Mouse (Mus musculus) megakaryocyte, embryonic 14.5 days (primary cell): ENCODE data around the gene Prtn3. TPM values are rescaled to one million over a fixed set of nuclear protein-coding genes. Genes with fewer than 3 reads are reported as not detected.

Source experiments
- H3K27me3 ChIP-seq: replicated peaks from 2 replicates; pipeline ENCODE3; 2012; ENCODE audit warnings: inconsistent platforms
- H3K36me3 ChIP-seq: replicated peaks from 2 replicates; pipeline ENCODE3; 2012; ENCODE audit warnings: low read length, inconsistent platforms, mixed read lengths
- H3K4me1 ChIP-seq: 2 replicates; pipeline ENCODE4 v1.6.1; 2012; ENCODE audit warnings: inconsistent platforms
- H3K4me3 ChIP-seq: replicated peaks from 2 replicates; pipeline ENCODE3; 2012; ENCODE audit warnings: moderate library complexity, mild to moderate bottlenecking, inconsistent platforms
- H3K9me3 ChIP-seq: 2 replicates; pipeline ENCODE4 v1.6.1; 2012; ENCODE audit warnings: inconsistent platforms
- FLI1 ChIP-seq: IDR thresholded peaks from 2 replicates; pipeline ENCODE4 v1.6.1; 2012; ENCODE audit warnings: low read length, inconsistent platforms, mixed read lengths
- GATA1 ChIP-seq: IDR thresholded peaks from 3 replicates; pipeline ENCODE4 v1.6.1; 2012; ENCODE audit warnings: mixed read lengths, low read length, inconsistent platforms, borderline replicate concordance
- polyA plus RNA-seq: library from polyadenylated mRNA; stranded (reverse); fragments of >175 nt; gene quantifications from 2 replicates; pipeline ENCODE4 v1.2.3, GENCODE M21; 2012; ENCODE audit warnings: low replicate concordance; ENCODE audit not compliant: insufficient read depth

Prtn3 gene
- polyA plus RNA-seq, 1 experiment = 434 TPM

DNA sequence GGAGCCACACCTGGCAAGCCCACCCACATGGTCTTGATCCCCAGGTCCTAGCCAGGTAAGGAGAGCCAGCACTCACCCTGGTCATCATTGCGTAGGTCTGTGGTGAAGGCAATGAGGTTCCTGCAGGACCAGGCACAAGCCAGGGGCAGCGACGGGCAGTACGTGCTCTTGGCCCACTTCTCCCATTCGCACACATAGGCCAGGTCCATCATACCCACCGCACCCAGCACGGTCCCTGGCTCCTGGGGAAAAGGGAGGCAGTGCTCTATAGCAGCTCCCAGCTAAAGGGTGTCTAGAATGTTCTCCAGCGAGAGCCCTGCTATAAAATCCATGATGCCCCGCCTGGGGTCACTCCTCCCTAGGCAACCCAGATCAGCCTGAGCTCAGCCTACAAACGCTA is 33.1 kb downstream of the Prtn3 start:
- H3K4me3 ChIP-seq = peak overlapping the region; percentile 71
- H3K27me3 ChIP-seq = no peaks in the 10 kb centered on the region
- no peaks in the 10 kb centered on the region; the same call in 1 of the 2 replicates for H3K9me3 ChIP-seq
- TF ChIP-seq GATA1 (no peak), FLI1 (no peak)
- H3K36me3 ChIP-seq = peaks cover 77% of the 10 kb centered on the region
- peaks cover 54% of the 10 kb centered on the region for H3K4me1 ChIP-seq

DNA sequence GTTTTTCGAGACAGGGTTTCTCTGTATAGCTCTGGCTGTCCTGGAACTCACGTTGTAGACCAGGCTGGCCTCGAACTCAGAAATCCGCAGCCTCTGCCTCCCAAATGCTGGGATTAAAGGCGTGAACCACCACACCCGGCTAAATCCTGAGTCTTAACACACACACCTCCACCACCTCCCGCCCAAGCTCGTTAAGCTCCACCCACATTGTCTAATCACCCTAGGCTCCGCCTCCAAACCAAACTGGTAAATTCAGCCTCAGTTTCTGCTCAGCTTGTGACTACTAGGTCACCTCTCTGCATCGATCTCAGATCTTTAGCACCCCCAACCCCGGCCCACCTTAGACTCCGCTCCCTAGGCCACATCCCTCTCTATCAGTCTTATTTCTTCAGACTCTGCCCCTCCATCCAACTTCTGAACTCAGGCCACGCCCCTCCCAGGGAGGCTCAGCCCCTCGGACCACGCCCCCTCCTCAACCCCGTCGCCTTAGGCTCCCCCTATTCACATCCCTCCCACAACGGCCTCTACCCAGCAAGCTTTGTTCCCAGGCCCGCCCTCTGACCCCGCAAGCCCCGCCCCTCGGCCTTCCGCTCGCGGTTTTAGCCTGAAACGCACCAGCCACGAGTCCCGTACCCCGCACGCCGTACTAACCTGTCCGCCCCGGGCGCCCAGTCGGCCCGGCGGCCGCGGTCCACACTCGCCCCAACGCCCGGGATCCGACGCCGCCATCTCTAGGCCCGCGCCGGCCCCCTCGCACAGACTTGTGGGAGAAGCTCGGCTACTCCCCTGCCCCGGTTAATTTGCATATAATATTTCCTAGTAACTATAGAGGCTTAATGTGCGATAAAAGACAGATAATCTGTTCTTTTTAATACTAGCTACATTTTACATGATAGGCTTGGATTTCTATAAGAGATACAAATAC is 34.2 kb downstream of the Prtn3 start, which contains the start of gene Med16:
TSS of gene Med16 (minus strand) at position 757 of the 925 bp plus-strand sequence.
- peaks cover 58% of the 10 kb centered on the region for H3K4me1 ChIP-seq
- peaks cover 77% of the 10 kb centered on the region for H3K36me3 ChIP-seq
- H3K27me3 ChIP-seq = no peaks in the 10 kb centered on the region
- H3K9me3 ChIP-seq = no peaks in the 10 kb centered on the region; the same call in 1 of the 2 replicates
- H3K4me3 ChIP-seq = peak within 1 kb of the TSS; percentile 94
- TF ChIP-seq FLI1 (no peak), GATA1 (no peak)

DNA sequence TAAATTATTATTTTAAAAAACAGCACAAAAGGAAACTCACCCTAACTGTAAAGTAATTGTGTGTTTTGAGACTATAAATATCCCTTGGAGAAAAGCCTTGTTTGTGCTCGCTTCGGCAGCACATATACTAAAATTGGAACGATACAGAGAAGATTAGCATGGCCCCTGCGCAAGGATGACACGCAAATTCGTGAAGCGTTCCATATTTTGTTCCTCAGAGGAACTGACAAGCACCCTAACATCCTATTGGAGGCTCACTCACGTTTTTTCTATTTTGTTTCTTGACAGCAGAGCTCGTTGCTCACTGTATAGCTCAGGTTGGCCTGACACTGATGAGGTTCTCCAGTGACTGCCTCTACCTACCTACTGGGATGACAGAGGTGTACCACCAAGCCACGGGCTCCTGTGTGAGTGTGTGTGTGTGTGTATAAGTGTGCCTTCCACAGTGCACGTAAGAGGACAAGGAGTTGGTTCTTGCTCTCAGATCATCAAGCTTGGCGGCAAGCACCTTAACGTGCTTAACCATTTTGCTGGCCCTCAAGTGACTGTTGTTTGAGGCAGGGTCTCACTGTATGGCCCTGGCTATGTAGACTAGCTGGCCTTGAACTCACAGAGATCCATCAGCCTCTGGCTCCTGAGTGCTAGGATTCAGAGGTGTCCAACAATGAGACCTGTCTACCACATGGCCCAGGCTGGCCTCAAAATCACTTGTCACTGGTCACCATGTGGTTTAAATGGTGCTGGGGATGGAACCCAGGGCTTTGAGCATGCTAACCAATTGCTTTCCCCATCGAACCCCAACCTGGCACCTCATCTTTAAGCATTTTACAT is 35.0 kb downstream of the Prtn3 start:
- H3K4me1 ChIP-seq = peaks cover 67% of the 10 kb centered on the region
- peaks cover 79% of the 10 kb centered on the region for H3K36me3 ChIP-seq
- H3K9me3 ChIP-seq = no peaks in the 10 kb centered on the region; the same call in 1 of the 2 replicates
- no peaks in the 10 kb centered on the region for H3K27me3 ChIP-seq
- TF ChIP-seq GATA1 (no peak), FLI1 (no peak)
- H3K4me3 ChIP-seq = peak overlapping the region; percentile 94

DNA sequence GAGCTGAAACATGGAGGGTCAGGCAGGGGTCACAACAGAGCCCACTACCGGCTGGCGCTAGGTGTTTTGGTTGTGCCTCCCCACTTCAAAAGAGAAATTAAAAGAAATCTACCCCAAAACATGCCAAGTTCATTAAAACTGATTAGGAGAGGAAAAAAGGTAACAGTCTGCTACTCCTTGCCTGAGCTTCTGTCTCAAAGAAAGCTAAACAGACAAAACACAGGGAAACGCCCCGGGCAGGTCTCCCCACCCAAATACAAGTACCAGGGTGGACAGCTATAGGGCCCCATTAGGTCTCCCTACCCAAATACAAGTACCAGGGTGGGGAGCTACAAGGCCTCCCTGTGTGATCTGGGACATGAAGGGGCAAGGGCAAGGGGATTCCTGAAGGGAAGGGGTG is 36.3 kb downstream of the Prtn3 start, which contains the start of gene Gm26602:
TSS of gene Gm26602 (plus strand) at position 301 of the 400 bp plus-strand sequence.
- TF ChIP-seq GATA1 (no peak), FLI1 (no peak)
- Histone ChIP-seq H3K4me3 (peak within 1 kb of the TSS; percentile 94), H3K9me3 (no peaks in the 10 kb centered on the region), H3K4me1 (peaks cover 80% of the 10 kb centered on the region), H3K27me3 (no peaks in the 10 kb centered on the region), H3K36me3 (peaks cover 73% of the 10 kb centered on the region)

DNA sequence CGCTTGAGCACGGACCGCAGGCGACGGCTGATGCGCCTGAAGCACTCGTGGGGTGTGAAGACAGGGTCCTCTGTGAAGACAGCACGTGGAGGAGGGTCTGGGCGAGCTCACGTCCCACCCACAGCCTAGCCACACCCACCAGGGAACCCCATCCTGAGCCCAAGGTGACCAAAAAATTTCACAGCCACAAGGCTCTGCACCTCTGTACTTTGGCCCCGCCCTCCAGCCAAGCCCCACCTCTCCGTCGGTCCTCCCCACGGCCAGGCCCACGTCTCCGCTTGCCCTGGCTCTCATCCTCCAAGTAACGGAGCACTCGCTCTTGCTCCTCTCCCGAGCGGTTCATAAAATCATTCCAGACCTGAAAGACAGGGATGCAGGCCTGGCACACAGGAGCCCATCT is 38.1 kb downstream of the Prtn3 start:
- Histone ChIP-seq H3K36me3 (peaks cover 55% of the 10 kb centered on the region), H3K27me3 (no peaks in the 10 kb centered on the region), H3K4me3 (peak overlapping the region; percentile 56), H3K9me3 (no peaks in the 10 kb centered on the region), H3K4me1 (peaks cover 78% of the 10 kb centered on the region)
- TF ChIP-seq GATA1 (no peak), FLI1 (no peak)

DNA sequence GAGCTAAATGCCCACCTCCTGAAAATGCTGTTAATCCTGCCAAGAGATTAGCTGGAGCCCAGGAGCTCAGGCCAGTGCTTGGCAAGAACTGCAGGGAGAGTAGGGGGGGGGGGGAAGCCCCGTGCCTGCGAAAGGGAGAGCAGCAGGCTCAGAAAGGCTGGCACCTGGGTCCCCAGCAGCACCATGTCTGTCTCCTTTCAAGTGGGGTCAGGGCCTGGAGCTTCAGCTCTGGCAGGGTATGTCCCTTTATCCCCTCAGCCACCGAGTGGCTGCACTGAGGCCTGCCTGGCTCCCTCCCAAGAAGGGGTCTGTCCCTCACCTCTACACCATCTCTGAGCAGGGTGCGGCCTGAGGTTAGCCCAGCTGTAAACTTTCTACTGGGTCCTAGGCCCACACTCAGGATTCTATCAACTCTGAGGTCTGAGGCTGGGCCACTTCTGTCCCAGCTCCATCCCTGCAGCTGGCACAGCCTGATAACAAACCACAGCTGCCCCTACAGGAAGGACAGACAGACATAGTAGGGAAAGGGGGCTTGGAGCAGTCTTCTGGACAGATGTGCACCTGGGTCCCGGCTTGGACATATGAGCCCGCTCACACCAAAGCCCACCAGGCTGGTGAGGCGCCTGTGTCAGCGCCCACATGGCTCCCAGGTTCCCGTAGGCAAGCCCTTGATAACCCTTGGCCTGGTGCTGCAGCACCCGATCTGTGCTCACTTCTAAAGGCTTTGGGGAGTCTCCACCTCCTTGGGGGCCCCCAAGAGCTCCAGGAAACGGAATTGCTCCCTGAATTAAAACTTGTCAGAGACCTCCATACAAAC is 40.1 kb downstream of the Prtn3 start:
- Histone ChIP-seq H3K4me1 (peaks cover 91% of the 10 kb centered on the region), H3K36me3 (peaks cover 52% of the 10 kb centered on the region), H3K4me3 (peak overlapping the region; percentile 98), H3K9me3 (no peaks in the 10 kb centered on the region), H3K27me3 (no peaks in the 10 kb centered on the region)
- TF ChIP-seq FLI1 = no peak
- peak; percentile 75; the same call in 1 of the 3 replicates for TF ChIP-seq GATA1

- TF ChIP-seq FLI1 = no peak
- TF ChIP-seq GATA1 = no peak
- Histone ChIP-seq H3K27me3 (peaks cover 2% of the 10 kb centered on the region), H3K36me3 (peaks cover 45% of the 10 kb centered on the region), H3K4me3 (peak overlapping the region; percentile 98), H3K9me3 (no peaks in the 10 kb centered on the region), H3K4me1 (peaks cover 90% of the 10 kb centered on the region)
These were observed 40.8 kb downstream of the Prtn3 start for GRCm38 (mm10) chr10:79914948-79915596.

DNA sequence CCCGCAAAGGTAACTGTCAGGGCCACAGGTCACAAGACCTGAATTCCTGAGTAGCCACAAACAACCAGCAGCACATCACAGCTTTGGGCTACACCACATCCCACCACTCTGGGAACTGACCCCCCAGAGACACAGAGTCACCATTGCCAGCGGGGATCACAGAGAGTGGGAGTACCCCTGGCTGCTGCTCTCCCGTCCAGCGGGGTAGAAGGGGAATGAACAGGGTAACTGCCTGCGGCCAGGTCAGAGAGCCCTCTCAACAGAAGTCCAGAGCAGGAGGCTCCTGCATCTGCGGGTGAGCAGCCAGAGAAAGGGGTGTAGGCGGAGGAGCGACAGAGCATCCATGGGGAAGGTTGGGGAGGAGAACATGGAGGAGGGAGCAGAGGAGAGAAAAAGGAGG is 41.8 kb downstream of the Prtn3 start:
- H3K27me3 ChIP-seq = peaks cover 12% of the 10 kb centered on the region
- no peaks in the 10 kb centered on the region for H3K9me3 ChIP-seq
- H3K4me1 ChIP-seq = peaks cover 90% of the 10 kb centered on the region
- H3K36me3 ChIP-seq = peaks cover 37% of the 10 kb centered on the region
- TF ChIP-seq FLI1 = no peak
- TF ChIP-seq GATA1 = no peak
- H3K4me3 ChIP-seq = peak overlapping the region; percentile 98
